Mouse (Mus musculus) adrenal gland, postnatal 36 days (tissue): ENCODE measurements at regions not wholly inside any gene's neighbourhood (a gene's known extent, or its start where the extent isn't known, plus 50 kb on each side); places are given as distances from the start of the nearest gene placed in this dataset.

ENCODE experiments used
- DNase-seq, 2 experiments: peaks; one replicate each; pipeline ENCODE4 v3.0.0; 2021; ENCODE audit warnings: mixed read lengths in 1 of 2

- DNase-seq, result no peak
Measured at GRCm38 (mm10) chrX:77433811-77434192, 77.0 kb upstream of the Tbl1x start.

- no peak for DNase-seq
Measured at GRCm38 (mm10) chrX:77443852-77444492, 66.8 kb upstream of the Tbl1x start.

GRCm38 (mm10) chrX:77446755-77447154 lies 64.1 kb upstream of the Tbl1x start:
- DNase-seq, result no peak

GRCm38 (mm10) chrX:77451977-77452675 lies 58.7 kb upstream of the Tbl1x start:
- DNase-seq, result no peak
